Mouse (Mus musculus) T-helper 1 cell (primary cell): ENCODE results near the gene Grm5.

Experiments used
- in situ Hi-C: fragments of 300-600 bp; cut with MboI, MseI; formaldehyde crosslinking; loops from one replicate; pipeline ENCODE4 v1.15.1; 2025; ENCODE audit warnings: high pct_unique_total_duplicates

The Grm5 gene

GRCm38 (mm10) chr7:87846082-87846481 is 262.1 kb downstream of the Grm5 start:
- in situ Hi-C loops: no loop called here

GRCm38 (mm10) chr7:87925956-87926355 is 342.0 kb downstream of the Grm5 start:
- in situ Hi-C loops: no loop called here

GRCm38 (mm10) chr7:87937415-87937814 is 353.4 kb downstream of the Grm5 start:
- in situ Hi-C loops: no loop called here

GRCm38 (mm10) chr7:87938265-87938664 is 354.3 kb downstream of the Grm5 start:
- in situ Hi-C loops: no loop called here

GRCm38 (mm10) chr7:87950205-87950604 is 366.2 kb downstream of the Grm5 start:
- in situ Hi-C loops: no loop called here

- in situ Hi-C loops: no loop called here
Measured at GRCm38 (mm10) chr7:87973216-87973615, 389.2 kb downstream of the Grm5 start.

- in situ Hi-C loops: no loop called here
Measured at GRCm38 (mm10) chr7:87975041-87975440, 391.1 kb downstream of the Grm5 start.

GRCm38 (mm10) chr7:87983494-87983893 is 399.5 kb downstream of the Grm5 start:
- in situ Hi-C loops: no loop called here

- in situ Hi-C loops: no loop called here
Measured at GRCm38 (mm10) chr7:88014451-88014850, 430.5 kb downstream of the Grm5 start.

- in situ Hi-C loops: no loop called here
Measured at GRCm38 (mm10) chr7:88027411-88028132, 443.6 kb downstream of the Grm5 start.

GRCm38 (mm10) chr7:88047366-88047765 is 463.4 kb downstream of the Grm5 start:
- in situ Hi-C loops: no loop called here

GRCm38 (mm10) chr7:88054224-88054938 is 470.4 kb downstream of the Grm5 start:
- in situ Hi-C loops: no loop called here

- in situ Hi-C loops: no loop called here
Measured at GRCm38 (mm10) chr7:88056438-88056837, 472.5 kb downstream of the Grm5 start.

- in situ Hi-C loops: loop anchor here (10.0 to 25.0 kb wide), 2 partner anchors 264 to 1021 kb away; no protein-coding TSS in a partner anchor
Measured at GRCm38 (mm10) chr7:88091115-88091514, 507.1 kb downstream of the Grm5 start.

GRCm38 (mm10) chr7:88096536-88097107 is 512.7 kb downstream of the Grm5 start:
- in situ Hi-C loops: loop anchor here (10.0 to 25.0 kb wide), 2 partner anchors 258 to 1016 kb away; no protein-coding TSS in a partner anchor

GRCm38 (mm10) chr7:88097715-88098114 is 513.7 kb downstream of the Grm5 start:
- in situ Hi-C loops: loop anchor here (10.0 to 25.0 kb wide), 2 partner anchors 257 to 1015 kb away; no protein-coding TSS in a partner anchor

- in situ Hi-C loops: no loop called here
Measured at GRCm38 (mm10) chr7:88116724-88117409, 532.9 kb downstream of the Grm5 start.

GRCm38 (mm10) chr7:88128080-88128848 is 544.3 kb downstream of the Grm5 start:
- in situ Hi-C loops: no loop called here

GRCm38 (mm10) chr7:88129536-88130487 is 545.8 kb downstream of the Grm5 start:
- in situ Hi-C loops: no loop called here

GRCm38 (mm10) chr7:88130488-88130849 is 546.5 kb downstream of the Grm5 start:
- in situ Hi-C loops: no loop called here
